Mouse (Mus musculus): Measurements from ENCODE around the gene Sertad4.

Sertad4 gene

DNA sequence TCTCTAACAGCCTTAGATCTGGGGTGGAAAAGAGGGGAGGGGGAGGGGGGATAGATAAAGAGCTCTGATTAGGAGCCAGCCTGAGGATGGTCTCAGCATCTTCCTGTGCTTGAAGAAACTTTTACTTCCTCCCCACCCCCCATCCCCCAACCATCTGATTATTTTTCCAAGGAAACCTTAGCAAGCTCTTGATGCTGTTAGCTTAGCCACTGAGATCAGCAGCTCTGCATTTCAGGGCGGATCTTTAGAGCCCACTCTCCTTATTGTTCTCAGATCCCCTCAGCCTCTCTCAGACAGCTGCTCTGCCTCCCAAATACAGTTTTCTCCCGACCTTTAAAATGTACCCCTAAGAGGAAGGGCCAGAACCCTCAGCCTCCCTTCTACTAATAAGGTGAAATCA lies 4.4 kb downstream of the Sertad4 start:
- DNase-seq, result no peak

DNA sequence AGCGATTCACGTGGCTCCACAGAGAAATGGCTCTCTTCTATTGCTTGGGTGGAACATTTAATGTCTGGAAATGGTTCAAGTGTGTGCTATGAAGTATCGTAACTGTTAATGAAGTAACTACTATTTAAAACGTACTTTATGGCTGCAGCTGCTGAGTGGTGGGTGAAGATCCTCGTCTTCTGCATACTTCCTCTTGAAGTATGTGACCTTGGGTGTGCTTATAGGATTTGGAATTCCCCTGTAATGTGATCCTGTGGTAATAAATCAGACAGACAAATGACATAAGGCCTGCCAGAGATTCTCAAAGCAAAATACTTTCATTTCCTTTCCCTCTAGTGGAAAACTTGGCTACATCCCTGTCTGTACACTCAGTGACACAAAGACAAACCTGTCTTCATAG lies 5.9 kb downstream of the Sertad4 start:
- DNase-seq, result no peak

DNA sequence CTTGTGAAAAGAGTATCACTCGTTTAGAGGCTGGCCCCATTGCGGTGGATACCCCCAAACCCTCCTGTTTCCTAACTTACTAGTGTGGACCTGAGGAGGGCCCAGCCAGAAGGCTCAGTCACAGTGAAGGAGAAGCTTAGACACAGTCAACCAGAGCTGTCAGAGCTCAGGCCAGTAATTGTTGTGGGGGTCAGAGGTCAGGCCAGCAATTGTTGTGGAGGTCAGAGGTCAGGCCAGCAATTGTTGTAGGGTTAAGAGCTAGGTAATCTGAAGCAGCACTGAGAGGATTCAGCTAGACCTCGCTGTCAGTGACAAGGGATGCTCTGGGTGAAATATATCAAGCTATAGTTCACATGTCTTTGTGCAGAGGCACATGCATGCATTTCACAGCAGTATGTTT lies 8.3 kb downstream of the Sertad4 start:
- DNase-seq, result no peak

DNA sequence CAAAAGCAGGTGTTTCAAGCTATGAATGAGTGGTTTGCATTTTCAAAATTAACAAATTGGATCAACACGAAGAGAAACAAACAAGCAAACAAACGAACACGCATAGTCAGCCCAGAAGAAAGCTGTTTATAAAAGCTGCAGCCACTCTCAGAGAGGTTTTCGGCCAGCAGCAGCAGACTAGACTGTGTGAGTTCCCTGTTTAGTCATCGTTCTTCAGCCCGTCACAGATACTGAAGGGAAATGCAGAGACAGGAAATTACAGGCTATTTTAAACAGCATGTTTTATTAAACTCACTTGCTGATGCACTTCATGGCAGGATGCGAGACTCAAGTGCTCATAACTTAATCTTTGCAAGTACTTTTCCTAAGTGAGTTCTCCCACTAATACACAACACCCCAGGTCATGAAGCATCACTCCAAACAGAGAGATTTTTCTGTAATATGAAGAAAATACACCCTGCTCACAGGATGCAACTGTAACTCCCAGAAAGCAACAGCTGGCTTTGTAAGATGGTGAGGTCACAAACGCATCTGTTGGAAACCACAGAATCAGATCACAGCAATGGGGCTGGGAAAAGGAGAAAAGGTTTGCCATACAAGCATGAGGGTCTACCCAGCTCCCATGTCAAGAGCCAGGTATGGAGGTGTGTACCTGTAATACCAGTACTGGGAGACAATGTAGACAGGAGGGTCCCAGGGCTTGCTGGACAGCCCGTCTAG lies 14.3 kb downstream of the Sertad4 start:
- DNase-seq, result no peak

DNA sequence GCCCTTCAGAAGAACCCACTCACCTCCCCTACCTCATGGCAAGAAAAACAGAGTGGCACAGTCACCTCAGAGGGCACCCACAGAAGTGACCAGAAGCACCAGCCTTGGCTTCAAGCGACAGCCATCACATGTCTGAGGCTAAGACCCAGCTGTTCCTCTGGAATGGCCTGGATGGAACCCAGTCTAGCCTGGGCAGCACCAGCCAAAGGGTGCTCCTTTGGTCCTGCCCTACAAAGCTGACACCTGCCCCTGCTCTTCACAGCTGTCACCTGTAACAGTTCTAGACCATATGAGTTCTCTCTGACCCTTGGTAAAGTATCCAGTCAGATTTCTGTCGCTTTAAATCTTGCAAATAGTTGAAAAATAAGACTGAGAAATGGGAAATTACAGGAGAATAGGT lies 14.9 kb downstream of the Sertad4 start:
- no peak for DNase-seq

DNA sequence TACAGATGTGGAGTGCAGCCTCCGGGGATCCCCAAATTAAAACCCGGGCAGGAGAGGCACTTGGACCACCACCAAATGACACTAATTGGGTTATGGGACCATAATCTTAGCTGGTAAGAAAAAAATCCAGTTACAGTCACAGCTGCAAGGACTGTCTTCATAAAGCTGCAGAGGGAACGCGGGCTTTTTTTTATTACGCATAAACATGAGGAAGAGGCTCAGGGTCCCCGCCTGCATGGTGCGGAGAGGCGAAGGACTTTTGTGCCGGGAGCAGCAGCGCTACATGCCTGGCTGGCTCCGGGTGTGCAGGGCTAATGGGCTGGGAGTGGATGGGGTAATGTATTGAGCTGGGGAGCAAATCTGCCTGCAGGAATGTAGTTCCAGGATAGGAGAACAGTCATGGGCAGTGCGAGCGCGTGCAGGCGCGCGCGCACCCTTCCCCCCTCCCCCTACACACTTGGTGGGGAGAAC lies 20.3 kb downstream of the Sertad4 start:
- DNase-seq, result no peak

DNA sequence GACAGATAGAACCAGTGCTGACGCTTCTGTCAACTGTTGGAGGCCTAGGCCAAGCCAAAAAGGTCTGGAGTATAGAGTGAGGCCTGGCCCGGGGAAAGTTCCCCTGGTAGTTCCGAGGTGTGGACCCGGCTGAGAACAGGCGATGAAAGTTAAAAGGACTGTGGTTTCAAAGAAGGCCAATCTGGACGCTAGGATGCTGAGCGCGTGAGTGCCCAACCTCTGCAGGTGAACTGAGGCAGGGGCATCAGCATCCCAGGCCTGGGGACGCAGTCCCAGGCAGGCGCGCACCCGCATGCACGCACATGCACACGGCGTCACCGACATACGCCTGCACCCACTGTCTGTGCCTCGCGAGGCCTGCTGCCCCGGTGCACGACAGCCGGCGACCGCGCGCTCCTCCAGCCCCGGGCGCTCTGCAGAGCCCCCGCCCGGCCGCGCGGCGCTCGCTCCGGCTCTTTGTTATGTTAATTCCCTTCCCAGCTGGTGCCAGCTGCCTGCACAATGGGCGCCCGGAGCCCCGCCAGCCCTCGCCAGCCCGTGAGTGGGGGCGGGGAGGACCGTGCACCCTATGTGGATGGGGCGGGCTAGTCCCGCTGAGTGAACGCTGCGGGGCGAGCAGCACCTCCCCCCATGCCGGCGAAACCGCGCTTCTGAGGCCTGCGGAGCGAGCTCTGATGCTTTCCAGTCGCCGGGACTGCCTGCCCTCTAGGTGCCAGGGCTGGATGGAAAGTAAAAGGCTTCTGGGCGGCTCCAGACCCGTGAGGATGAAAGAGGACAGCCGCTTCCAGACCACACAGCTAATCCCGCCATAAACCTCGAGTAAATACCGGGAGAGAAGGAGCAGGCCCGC lies 21.0 kb downstream of the Sertad4 start:
- DNase-seq, result peak; percentile 34 to 63

DNA sequence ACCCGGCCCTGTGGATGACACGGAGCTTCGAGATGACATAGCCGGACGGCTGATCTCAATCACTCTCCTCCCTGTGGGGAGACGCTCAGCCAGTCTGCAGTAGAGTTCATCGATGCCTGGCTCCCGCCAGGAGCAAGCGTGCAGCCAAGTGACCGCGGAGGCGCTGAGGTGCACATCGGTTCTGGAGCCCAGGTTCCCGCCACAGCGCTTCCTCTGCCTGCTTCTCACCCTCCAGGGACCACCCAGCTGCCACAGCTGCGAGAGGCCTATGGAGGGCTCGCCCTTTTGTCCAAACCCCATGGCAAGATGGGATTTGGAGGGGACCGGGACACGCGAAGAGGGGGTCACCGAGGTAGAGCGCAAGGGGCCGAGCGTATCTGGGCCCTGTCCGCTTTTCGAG lies 22.0 kb downstream of the Sertad4 start:
- no peak for DNase-seq

DNA sequence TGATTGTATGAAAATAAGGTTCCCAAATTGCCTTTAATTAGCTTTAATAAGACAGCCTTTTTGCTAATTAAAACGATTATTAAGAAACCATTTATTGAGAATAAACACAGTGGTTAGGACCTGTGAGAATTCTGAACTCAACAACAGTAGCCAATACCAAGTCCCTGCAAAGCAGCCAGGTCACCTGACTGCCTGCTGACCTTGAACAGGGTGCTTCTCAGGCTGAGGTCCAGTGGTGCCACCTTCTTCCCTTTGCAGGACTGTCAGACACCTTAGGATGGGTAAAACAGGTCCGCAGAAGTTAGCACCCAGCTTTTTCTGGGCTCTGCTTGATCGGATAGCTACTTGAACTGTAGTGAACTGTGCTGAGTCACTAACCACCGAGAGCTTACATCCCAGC lies 22.5 kb downstream of the Sertad4 start:
- DNase-seq, result peak; percentile 45 to 68

DNA sequence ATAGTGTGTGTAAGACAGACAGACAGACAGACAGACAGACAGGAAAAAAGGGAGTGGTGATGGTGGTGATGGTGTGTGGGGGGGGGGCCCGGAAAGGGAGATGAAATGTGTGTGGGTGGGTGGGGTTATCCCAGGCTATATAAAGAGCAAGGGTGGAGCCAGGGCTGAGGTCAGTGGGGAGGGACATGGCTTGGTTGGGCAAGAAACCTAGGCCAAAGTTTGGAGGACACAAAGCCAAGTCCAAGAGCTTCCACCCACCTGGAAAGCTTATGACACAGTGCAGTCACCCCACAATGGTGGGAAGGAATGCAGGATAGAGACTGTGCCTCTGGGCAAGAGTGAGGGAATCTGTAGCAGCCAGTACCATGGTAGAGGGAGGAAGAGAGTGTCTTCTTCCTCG lies 23.2 kb downstream of the Sertad4 start:
- DNase-seq, result no peak

DNA sequence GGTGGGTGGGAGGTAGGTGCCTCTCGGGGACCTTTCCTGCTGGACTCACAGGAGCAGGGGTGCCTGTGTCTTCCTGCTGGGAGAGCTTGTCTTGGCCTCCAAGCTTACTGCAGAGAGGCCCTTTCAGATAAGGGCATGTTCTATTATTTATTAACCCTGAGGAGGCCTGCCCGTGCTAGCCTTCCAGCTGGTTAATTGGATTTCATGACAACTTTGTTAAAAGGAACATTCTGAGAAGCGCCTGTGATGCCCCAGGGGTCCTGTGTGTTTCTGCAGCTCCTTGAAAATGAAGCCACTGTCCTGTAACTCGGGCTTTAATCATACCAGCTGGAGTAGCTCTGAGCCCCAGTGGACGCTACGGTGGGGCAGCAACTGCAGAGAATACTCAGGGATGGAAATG lies 25.1 kb downstream of the Sertad4 start:
- DNase-seq, result peak; percentile 49 to 74

DNA sequence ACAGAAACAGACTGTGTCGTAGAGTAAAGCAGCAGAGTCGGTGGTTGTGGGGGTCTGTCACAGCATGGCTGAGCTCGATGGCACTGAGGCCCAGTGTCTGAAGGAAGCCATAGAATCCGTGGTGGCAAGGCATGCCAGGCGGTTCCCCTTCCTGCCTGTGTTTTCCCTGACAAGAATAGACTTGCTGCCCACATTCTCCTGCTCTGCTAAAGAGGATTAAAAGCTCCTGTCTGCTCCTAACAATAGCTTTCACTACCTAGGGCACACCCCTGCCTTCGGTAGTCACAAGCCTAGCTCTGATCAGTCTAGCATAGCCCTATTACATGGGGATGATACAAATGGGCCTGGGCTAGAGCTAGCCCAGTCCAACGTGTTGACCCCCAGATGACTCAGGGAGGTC lies 26.6 kb downstream of the Sertad4 start:
- no peak for DNase-seq

DNA sequence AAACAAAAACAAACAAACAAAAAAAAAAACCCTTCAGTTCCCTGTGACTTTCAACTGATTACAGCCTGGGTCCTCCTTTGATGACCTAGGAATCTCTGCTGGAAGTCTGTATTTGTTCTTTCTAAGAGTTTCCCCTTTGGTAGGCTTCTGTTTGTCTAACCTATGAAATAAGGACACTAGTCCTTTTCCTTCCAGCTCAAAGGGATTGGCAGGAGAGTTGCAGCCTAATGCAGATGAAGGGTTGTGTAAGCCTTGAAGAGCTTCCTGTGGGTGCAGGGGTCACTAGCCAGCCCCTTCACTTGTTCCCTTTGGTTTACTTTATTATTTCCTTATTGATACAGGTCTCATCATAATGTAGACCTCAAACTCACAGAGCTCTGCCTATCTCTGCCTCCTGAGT lies 27.6 kb downstream of the Sertad4 start:
- no peak for DNase-seq

DNA sequence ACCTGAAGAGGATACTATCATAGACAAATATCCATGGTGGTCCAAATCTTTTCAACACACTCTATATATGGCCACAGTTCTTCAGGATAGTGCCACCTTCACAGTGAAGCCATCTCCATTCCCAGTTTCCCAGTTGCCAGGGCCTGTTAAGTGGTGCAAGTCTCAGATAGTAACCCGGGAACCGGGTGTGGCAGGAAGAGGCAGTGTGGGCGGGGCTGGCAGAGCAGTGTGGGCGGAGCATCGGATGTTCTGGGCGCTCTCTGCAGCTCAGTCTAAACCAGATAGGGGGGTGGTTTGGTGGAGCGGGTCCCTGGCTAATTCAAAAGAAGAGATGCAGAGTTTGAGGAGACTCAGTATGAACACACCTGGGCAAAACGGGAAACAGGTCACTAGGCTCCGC lies 29.8 kb downstream of the Sertad4 start:
- DNase-seq, result no peak

DNA sequence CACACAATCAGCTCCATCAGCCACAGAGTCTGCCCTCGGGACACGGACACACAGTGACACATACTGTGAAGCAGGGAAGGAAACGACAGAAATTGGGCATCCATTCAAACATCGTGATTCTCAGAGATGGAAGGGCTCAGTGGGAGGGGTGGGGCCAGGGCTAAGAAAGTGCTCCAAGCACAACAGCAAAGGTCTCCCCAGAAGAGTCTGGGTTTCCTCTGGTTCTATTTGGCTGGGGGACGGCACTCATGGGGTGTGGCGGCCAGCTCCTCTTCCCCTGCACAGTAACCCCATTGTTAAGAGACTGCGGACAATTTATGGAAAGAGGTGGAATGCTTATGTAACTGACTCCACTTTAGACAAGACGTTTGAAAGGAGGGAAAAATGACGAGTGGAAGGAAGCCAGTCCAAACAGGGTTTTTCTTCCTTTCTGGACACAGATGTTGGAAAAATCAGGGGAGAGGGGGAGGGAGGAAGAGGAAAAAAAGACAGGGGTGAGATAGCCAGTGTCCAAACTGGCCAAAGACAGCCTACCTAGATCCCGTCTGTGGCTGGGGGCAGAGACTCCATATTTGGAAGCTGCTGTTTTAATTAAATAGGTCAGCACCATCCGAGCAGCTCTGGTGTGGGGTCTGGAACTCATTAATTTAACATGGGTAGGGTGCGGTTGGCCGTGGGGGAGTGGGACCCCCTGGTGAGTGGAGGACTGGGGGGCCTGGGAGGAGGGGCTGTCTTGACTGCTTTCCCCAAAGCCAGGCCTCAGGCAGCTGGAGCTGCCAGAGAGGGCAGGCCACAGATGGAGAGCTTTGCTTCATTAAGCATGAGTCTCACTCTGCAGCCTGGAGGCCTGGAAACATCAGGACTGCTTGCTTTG lies 32.7 kb downstream of the Sertad4 start:
- peak; percentile 58 to 75 for DNase-seq

DNA sequence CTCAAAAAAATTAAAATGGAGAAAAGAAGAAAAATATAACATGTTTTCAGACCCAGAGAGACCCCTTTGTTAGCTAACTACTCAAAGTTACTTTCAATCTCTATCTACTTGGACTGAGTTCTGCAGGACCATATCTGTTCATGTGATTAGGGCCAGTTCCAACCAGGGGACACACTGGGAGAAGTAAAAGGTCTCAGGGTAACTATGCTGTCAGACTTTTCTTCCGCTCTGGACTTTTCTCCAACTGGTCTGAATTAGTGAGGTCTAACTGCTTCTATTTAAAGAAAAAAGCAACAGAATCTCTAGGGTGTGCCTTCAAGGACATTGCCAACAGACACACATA lies 33.3 kb downstream of the Sertad4 start:
- DNase-seq, result no peak

DNA sequence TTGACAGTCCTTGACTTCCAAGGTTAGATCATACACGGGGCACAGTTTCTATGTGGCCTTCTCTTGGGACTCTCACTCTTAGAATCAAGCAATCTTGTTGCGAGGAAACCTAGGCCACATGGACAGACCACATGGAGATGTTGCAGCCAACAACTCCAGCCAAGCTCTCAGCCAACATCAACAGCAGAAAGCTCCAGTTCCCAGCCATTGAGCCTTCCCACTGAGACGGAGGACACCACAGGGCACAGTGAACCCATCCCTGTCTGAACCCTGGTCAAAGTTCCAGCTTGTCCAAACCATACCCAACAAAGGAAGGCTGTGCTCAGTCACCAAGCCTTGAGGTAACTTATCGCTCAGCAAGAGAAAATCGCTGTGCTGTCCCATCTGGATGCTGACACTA lies 37.2 kb downstream of the Sertad4 start:
- no peak for DNase-seq

DNA sequence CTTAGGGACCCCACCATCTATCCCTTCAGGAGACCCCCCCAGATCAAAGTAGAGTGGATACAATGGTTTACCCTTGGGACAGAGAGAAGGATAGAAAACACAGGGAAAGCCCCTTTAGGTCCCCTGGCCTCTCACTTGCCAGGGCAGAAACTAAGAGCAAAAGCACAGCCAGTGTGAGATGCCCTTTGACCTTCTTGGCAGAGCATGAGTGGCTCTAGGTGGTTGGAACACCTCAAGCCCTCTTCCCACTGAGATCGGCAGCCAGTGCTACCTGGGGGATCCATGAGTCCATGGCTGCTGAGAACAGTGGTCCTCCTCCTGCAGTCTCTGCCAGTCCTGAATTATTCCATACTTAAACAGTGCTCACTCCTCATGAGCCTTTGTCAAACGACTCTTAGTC lies 39.8 kb downstream of the Sertad4 start:
- DNase-seq, result peak; percentile 42 to 67

DNA sequence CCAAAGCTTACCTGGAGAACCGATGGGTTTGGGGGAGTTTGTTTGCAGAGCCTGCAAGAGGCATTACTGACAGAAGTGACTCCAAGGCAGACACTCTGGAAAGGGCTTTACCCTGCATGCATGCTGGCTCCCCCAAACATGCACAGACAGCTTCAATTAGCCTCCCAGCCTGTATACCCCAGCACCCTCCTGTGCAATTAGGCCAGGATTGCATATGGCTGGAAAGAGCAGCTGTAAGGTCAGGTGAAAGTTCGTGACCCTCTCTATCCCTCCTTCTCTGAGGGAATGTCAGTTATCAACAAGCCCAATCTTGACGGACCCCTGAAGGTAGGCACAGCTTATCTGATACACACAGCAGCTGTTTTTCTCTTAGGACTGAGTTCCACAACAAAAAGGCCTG lies 40.9 kb downstream of the Sertad4 start:
- no peak for DNase-seq

DNA sequence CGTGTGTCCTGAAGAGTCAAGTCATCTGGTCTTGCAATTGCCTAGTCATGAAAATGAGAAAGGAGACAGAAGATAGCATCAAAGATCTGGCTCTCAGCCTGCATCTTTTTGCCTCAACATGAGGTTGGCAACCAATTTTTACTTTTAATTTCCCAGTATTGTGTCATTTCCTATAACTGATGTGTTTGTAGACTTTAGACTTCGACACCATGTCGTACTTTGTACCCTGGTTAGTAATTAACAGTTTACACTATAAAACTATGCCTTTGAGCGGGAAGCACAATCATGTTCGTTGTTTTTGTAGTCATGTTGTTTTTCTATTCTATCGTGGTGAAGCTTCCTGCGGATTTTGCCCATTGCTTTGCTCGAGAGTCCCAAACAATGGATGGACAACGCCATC lies 42.8 kb downstream of the Sertad4 start:
- no peak for DNase-seq

DNA sequence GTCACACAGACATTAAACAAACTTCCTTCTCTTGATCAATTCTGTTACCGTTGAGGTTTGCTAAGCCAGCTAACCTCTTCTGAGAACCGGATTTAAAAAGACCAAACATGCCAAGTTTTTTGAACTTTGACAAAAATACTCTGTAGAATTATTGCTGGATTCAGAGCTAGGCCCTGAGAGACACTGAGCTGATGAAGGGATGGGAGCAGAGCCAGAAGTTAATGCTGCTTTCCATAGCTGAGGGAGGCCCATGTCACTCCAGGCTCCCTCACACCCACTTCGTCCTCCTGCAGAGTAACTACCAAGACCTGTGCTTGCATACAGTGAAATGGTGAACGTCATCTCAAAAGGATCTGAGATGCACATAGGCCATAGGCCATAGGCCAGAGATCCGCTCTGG lies 43.3 kb downstream of the Sertad4 start:
- DNase-seq, result no peak

DNA sequence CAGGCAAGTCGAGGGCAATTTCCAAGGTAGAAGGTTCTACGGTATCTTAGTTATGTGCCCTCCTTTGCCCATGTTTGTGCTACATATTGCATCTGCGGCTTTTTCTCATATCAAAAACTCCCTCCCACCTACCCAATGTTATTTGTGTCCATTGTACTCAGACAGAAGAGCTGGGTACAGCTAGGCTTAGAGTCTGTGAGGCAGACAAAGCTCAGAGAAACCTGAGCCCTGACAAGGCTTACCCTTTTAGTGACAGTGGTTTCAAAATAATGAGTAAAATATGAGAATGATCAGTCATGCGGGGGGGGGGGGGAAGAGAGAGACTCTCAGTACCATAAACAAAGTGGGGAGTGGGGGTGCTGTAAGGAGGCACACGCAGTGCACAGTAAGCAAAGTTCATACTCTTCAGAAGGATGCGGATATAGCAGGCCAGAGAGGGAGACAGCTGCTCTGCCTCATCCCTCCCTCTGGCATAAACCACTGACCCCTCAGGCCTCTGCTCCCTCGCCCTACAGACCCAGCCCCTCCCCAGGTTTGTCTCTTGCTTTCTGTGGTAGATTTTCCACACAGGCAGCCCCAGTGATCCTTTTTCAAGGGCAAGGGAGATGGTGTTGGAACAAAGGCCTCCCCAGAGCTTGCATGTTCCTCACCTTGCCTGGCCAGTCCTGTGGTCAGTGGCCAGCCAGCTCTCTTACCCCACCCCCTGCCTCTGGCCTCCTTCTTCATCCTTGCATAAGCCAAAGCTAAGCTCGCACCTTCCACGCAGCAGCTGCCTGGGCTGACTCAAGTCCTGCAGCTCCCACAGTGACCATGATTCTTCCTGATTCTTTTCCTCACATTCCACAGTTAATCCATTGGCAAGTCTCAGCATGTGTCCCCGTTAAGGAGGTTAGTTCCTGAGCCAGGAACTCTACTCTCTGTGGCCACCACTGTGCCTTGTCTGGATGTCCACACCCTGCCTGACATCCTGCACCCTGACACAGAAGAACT lies 49.1 kb downstream of the Sertad4 start:
- peak in 1 of 2 experiments; percentile 61 for DNase-seq

All from kidney, postnatal 25 days (tissue).